Mouse (Mus musculus) hindbrain, embryonic 15.5 days (tissue): ENCODE measurements around the gene Gzmg. TPM values are rescaled to one million over a fixed set of nuclear protein-coding genes. Genes with fewer than 3 reads are reported as not detected.
"Not testable (repeated sequence)": the region's sequence is repeated elsewhere in the genome, so short reads cannot be mapped to it uniquely, and the experiment has no call there.

Experiments
- ATAC-seq: fragments of 200-750 bp; cut with Nextera tagmentation; 2 replicates; pipeline ENCODE4 v1.8.0; 2017; ENCODE audit warnings: low read depth, moderate number of reproducible peaks, moderate TSS enrichment; ENCODE audit not compliant: low FRiP score
- H3K27ac ChIP-seq: fragments of 300-500 bp; sonication (generic); replicated peaks from 2 replicates; pipeline ENCODE4 v1.5.1; 2015; ENCODE audit warnings: mild to moderate bottlenecking, inconsistent platforms
- H3K27me3 ChIP-seq: fragments of 300-500 bp; sonication (generic); 2 replicates; pipeline ENCODE4 v1.6.1; 2015; ENCODE audit warnings: control low read depth, inconsistent platforms
- H3K36me3 ChIP-seq: fragments of 300-500 bp; sonication (generic); 2 replicates; pipeline ENCODE4 v1.6.1; 2015; ENCODE audit warnings: control low read depth, inconsistent platforms
- H3K4me1 ChIP-seq: fragments of 300-500 bp; sonication (generic); replicated peaks from 2 replicates; pipeline ENCODE4 v1.6.1; 2015; ENCODE audit warnings: control low read depth, inconsistent platforms
- H3K4me2 ChIP-seq: fragments of 300-500 bp; sonication (generic); 2 replicates; pipeline ENCODE4 v1.6.1; 2015; ENCODE audit warnings: moderate library complexity, mild to moderate bottlenecking, inconsistent platforms
- H3K4me3 ChIP-seq: fragments of 300-500 bp; sonication (generic); 2 replicates; pipeline ENCODE4 v1.5.1; 2015; ENCODE audit warnings: mild to moderate bottlenecking, inconsistent platforms
- H3K9ac ChIP-seq: fragments of 300-500 bp; sonication (generic); 2 replicates; pipeline ENCODE4 v1.6.1; 2015; ENCODE audit warnings: inconsistent platforms
- H3K9me3 ChIP-seq: fragments of 300-500 bp; sonication (generic); 2 replicates; pipeline ENCODE4 v1.6.1; 2016; ENCODE audit warnings: control low read depth, inconsistent platforms
- WGBS: fragments of 180-500 bp; shearing (Covaris S2); methylation state at CpG from one replicate; pipeline ENCODE4 v1.1.7; 2015; 5-methylcytosine and 5-hydroxymethylcytosine counted together
- polyA plus RNA-seq: library from polyadenylated mRNA; unstranded; fragments of >200 nt; fragmentation: Nextera tagmentation; extraction: Ambion mirVana; gene quantifications from 2 replicates; pipeline ENCODE4 v1.2.1, GENCODE M21; 2015

The Gzmg gene
- not detected in 2 replicates for polyA plus RNA-seq

DNA sequence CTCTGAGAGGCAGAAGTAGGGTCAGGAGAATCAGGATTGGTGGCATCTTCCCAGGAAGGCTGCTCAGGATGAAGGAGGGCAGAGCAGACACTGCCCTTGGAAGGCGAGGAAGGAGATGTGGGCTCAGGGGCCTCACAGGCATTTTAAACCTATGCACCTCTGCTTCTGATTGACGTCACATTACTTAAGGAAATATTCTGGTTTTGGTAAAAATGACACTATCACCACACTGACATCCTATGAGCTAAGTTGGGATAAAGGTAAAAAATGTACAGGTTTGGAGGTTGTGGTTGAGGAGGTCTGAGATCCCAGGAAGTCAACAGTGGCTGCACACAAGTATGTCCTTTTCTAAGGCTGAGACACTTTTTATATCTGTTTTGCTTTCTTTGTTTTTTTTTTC is at the start of gene Gzmg:
Gzmg (minus strand) TSS at position 101 of the 400 bp plus-strand sequence.
- WGBS = 87% methylated on average over 2 of the region's 2 CpGs
- H3K27ac ChIP-seq, H3K27me3 ChIP-seq, ATAC-seq, H3K4me2 ChIP-seq, H3K9ac ChIP-seq, H3K4me3 ChIP-seq, H3K4me1 ChIP-seq, H3K36me3 ChIP-seq, H3K9me3 ChIP-seq: not testable (repeated sequence)

DNA sequence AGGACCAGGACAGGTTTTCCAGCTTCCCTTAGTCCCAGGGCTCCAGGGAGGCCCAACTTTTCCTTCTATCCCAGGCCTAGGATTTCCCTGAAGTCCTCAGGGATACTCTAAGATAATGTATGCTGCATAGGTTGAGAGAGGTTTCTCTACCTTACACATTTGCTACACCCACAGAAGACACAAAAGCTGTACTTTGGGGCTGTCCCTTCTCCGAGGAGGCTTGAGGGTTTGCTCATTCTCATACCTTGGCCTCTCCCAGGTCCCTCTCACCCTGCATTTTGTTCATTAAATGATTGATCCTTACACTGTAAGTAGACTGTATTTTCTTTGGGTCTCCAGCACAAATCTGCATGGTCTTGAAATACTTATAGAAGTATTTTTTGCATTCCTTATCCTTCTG is 46.2 kb upstream of the Gzmg start:
- H3K27me3 ChIP-seq = no peaks in the 10 kb centered on the region
- H3K4me1 ChIP-seq = no peaks in the 10 kb centered on the region
- no peaks in the 10 kb centered on the region for H3K36me3 ChIP-seq
- no peak for ATAC-seq
- no peak overlapping the region for H3K27ac ChIP-seq
- WGBS = 96% methylated on average over 1 of the region's 1 CpGs
- H3K4me2 ChIP-seq = no peak overlapping the region
- H3K4me3 ChIP-seq = no peak overlapping the region
- no peak overlapping the region for H3K9ac ChIP-seq
- H3K9me3 ChIP-seq = no peaks in the 10 kb centered on the region

- ATAC-seq, H3K4me1 ChIP-seq, H3K36me3 ChIP-seq, H3K27ac ChIP-seq, H3K4me2 ChIP-seq, H3K27me3 ChIP-seq, H3K9ac ChIP-seq, H3K9me3 ChIP-seq, H3K4me3 ChIP-seq: not testable (repeated sequence)
- 47% methylated on average over 5 of the region's 5 CpGs for WGBS
Observed at GRCm38 (mm10) chr14:56205021-56205420, 45.6 kb upstream of the Gzmg start.

- Histone ChIP-seq H3K4me3 (no peak overlapping the region), H3K27me3 (no peaks in the 10 kb centered on the region), H3K27ac (no peak overlapping the region), H3K9me3 (no peaks in the 10 kb centered on the region), H3K4me1 (no peaks in the 10 kb centered on the region), H3K36me3 (no peaks in the 10 kb centered on the region), H3K4me2 (no peak overlapping the region), H3K9ac (no peak overlapping the region)
- WGBS = 15% methylated on average over 2 of the region's 2 CpGs
- ATAC-seq = no peak
Observed at GRCm38 (mm10) chr14:56203975-56204374, 44.6 kb upstream of the Gzmg start.

DNA sequence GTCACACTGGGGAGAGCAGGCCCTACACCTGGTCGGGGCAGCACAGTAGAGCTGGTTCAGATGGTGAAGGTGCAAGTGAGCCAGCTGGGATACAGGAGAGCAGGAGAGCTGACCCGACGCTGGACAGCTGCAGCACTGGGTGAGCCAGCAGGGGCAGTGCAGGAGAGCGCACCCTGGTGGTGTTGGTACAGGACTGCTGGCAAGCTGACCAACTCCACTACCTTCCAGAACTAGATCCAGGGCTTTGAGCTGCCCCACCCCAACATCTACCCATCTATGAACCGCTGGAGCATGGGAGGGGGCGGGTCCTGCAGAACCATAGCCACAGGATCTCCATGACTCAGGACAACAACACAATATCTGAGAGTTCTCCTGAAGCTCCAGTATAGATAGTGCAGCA is 27.6 kb upstream of the Gzmg start:
- H3K27ac ChIP-seq = no peak overlapping the region
- H3K4me1 ChIP-seq = no peaks in the 10 kb centered on the region
- no peak overlapping the region for H3K4me3 ChIP-seq
- no peaks in the 10 kb centered on the region for H3K9me3 ChIP-seq
- H3K4me2 ChIP-seq = no peak overlapping the region
- no peaks in the 10 kb centered on the region for H3K27me3 ChIP-seq
- no peak for ATAC-seq
- WGBS = 63% methylated on average over 6 of the region's 6 CpGs
- no peak overlapping the region for H3K9ac ChIP-seq
- no peaks in the 10 kb centered on the region for H3K36me3 ChIP-seq

- 81% methylated on average over 5 of the region's 5 CpGs for WGBS
- Histone ChIP-seq H3K27ac (no peak overlapping the region), H3K9ac (no peak overlapping the region), H3K36me3 (no peaks in the 10 kb centered on the region), H3K4me3 (no peak overlapping the region), H3K4me2 (no peak overlapping the region), H3K9me3 (no peaks in the 10 kb centered on the region), H3K27me3 (no peaks in the 10 kb centered on the region), H3K4me1 (no peaks in the 10 kb centered on the region)
- no peak for ATAC-seq
Observed at GRCm38 (mm10) chr14:56186521-56186920, 27.1 kb upstream of the Gzmg start.

DNA sequence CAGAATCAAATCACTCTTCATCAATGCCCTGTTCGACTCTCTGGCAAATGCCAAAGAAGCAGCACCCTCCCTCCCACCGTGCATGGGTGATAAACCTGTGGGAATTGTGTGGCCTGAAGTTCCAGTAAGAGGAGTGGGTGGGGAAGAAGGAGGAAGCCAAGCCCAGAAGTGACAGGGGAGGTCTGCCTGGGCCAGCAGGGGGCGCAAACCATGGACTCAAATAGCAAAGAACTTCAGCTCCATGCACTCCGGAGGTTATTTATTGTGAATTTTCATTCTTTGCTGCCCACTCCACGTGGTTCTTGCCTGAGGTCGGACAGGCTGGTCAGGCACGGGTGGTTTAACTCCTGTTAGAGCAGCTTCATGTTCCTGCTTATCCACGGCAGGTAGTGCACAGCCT is 18.3 kb upstream of the Gzmg start:
- WGBS = 25% methylated on average over 8 of the region's 8 CpGs
- not testable (repeated sequence) for ATAC-seq, H3K4me3 ChIP-seq

DNA sequence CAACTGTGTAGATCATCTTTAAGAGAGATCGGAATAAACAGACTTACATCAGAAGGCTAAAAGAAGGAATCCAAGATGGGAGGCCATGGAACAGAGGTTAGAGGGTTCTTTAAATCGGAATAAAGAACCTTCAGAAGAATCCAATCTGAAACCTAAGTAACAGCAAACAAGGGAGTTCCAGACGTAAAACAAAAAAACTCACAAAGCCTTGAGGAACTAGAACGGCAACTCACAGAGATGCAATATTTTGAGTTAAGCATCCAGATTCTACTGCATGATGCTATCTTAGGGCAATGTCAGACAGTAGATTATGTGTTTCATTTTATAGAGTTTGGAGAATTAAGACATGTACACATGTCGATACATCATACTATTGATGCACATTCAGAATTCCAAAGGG is 15.1 kb upstream of the Gzmg start, which contains the start of gene Gzmn:
Gzmn (minus strand) TSS at position 101 of the 400 bp plus-strand sequence.
- ATAC-seq = no peak
- no peaks in the 10 kb centered on the region for H3K9me3 ChIP-seq
- no peaks in the 10 kb centered on the region for H3K4me1 ChIP-seq
- no peak within 1 kb of the TSS for H3K9ac ChIP-seq
- H3K27ac ChIP-seq = no peak within 1 kb of the TSS
- no peaks in the 10 kb centered on the region for H3K27me3 ChIP-seq
- 90% methylated on average over 5 of the region's 5 CpGs for WGBS
- no peak within 1 kb of the TSS for H3K4me3 ChIP-seq
- no peak within 1 kb of the TSS for H3K4me2 ChIP-seq
- H3K36me3 ChIP-seq = no peaks in the 10 kb centered on the region

More for the DNA sequence above, 18.3 kb upstream of the Gzmg start:
- H3K9ac ChIP-seq, H3K27ac ChIP-seq, H3K4me2 ChIP-seq, H3K36me3 ChIP-seq, H3K9me3 ChIP-seq, H3K27me3 ChIP-seq, H3K4me1 ChIP-seq: not testable (repeated sequence)

- 92% methylated on average over 6 of the region's 6 CpGs for WGBS
- ATAC-seq = no peak
- Histone ChIP-seq H3K27ac (no peak overlapping the region), H3K4me1 (no peaks in the 10 kb centered on the region), H3K9me3 (no peaks in the 10 kb centered on the region), H3K27me3 (no peaks in the 10 kb centered on the region), H3K9ac (no peak overlapping the region), H3K36me3 (no peaks in the 10 kb centered on the region), H3K4me2 (no peak overlapping the region), H3K4me3 (no peak overlapping the region)
Observed at GRCm38 (mm10) chr14:56173396-56173795, 14.0 kb upstream of the Gzmg start.

- Histone ChIP-seq H3K4me2 (no peak overlapping the region), H3K9me3 (no peaks in the 10 kb centered on the region), H3K4me1 (no peaks in the 10 kb centered on the region), H3K9ac (no peak overlapping the region), H3K36me3 (no peaks in the 10 kb centered on the region), H3K4me3 (no peak overlapping the region), H3K27me3 (no peaks in the 10 kb centered on the region), H3K27ac (no peak overlapping the region)
- no peak for ATAC-seq
- WGBS = 93% methylated on average over 5 of the region's 5 CpGs
Observed at GRCm38 (mm10) chr14:56172744-56173143, 13.4 kb upstream of the Gzmg start.

- Histone ChIP-seq H3K9me3 (no peaks in the 10 kb centered on the region), H3K4me2 (no peak overlapping the region), H3K27ac (no peak overlapping the region), H3K36me3 (no peaks in the 10 kb centered on the region), H3K9ac (no peak overlapping the region), H3K27me3 (no peaks in the 10 kb centered on the region), H3K4me1 (no peaks in the 10 kb centered on the region), H3K4me3 (no peak overlapping the region)
- ATAC-seq = no peak
- 86% methylated on average over 6 of the region's 6 CpGs for WGBS
Observed at GRCm38 (mm10) chr14:56168009-56168408, 8.6 kb upstream of the Gzmg start.

DNA sequence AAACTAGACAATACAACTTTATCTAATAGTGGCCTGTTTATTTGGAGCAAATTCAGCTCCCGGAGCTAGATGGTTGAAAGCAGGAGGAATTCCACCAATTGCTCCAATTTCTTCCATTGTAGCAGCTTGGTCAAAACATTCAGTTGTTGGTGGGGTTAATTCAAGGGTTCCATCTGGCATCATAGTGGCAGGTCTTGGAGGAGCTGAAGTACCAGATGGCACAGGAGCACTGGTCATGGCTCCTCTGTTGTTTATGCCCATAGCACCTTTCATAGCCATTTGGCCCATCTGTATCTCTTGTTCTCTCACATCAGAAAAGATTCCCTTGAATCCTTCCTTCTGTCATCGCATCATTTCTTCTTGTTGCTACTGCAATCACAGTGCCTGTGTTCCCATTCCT is 2.7 kb upstream of the Gzmg start:
- Histone ChIP-seq H3K9me3 (no peaks in the 10 kb centered on the region), H3K9ac (no peak overlapping the region), H3K27ac (no peak overlapping the region), H3K4me3 (no peak overlapping the region), H3K4me2 (no peak overlapping the region), H3K36me3 (no peaks in the 10 kb centered on the region), H3K27me3 (no peaks in the 10 kb centered on the region), H3K4me1 (no peaks in the 10 kb centered on the region)
- no peak for ATAC-seq
- WGBS = 97% methylated on average over 2 of the region's 2 CpGs

- no peaks in the 10 kb centered on the region for H3K4me1 ChIP-seq
- WGBS = 75% methylated on average over 2 of the region's 2 CpGs
- no peaks in the 10 kb centered on the region for H3K9me3 ChIP-seq
- H3K4me3 ChIP-seq = no peak overlapping the region
- H3K27me3 ChIP-seq = no peaks in the 10 kb centered on the region
- no peak overlapping the region for H3K27ac ChIP-seq
- no peak for ATAC-seq
- H3K36me3 ChIP-seq = no peaks in the 10 kb centered on the region
- H3K9ac ChIP-seq = no peak overlapping the region
- no peak overlapping the region for H3K4me2 ChIP-seq
Observed at GRCm38 (mm10) chr14:56155340-56155739, 4.0 kb downstream of the Gzmg start.
